Mouse (Mus musculus) spleen, adult 2 months (tissue): Measurements from ENCODE around the gene R3hdml.

Experiments used
- CTCF ChIP-seq: fragments of 200-500 bp; IDR thresholded peaks from 2 replicates; pipeline ENCODE4 v1.5.1; 2011; ENCODE audit warnings: mild to moderate bottlenecking, inconsistent platforms; ENCODE audit not compliant: insufficient read depth, insufficient read length, insufficient replicate concordance; ENCODE audit errors: extremely low read depth
- POLR2A ChIP-seq: fragments of 200-500 bp; IDR thresholded peaks from 2 replicates; pipeline ENCODE4 v1.6.1; 2011; ENCODE audit warnings: low read depth, low read length, inconsistent platforms

DNA sequence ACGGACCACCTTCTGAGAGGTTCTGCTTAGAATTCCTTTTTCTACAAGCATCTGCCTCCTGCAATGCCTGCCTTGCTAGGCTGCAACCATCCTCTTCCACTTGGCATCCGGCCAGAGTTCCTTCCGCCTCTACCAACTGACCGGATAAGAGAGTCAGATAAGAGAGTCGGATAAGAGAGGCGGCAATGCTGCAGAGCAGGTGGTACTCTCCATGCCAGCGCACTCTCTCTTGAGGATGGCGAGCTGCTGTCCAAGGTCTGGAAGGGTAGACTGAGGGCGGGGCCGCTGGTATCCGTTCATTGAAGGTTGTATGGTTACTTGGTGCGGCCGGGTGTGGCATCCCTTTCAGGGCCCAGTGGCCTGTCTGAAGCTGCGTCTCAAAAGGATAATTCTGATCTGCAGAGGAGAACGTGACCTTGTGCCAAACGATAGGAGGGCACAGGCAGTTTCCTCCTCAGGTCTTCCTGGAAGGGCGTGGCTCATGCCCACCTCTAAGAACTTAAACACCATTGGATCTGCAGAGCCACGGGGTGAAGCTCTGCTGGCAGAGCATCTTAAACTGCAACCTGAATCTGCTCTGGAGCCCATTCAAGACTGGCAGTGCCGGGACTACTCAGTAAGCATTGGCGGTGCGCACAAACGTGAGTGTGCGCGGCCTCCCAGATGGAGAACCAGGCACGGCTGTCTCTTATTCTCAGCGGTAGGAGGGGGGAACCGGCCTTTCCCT lies 33.4 kb upstream of the R3hdml start:
- TF ChIP-seq CTCF, result no peak
- TF ChIP-seq POLR2A, result no peak
